Mouse (Mus musculus) limb, embryonic 14.5 days (tissue): Measurements from ENCODE around the gene Gpld1. TPM values are rescaled to one million over a fixed set of nuclear protein-coding genes. Genes with fewer than 3 reads are reported as not detected.

Experiments used
- ATAC-seq: fragments of 200-750 bp; cut with Nextera tagmentation; 2 replicates; pipeline ENCODE4 v1.8.0; 2017; ENCODE audit warnings: low read depth, moderate number of reproducible peaks, moderate TSS enrichment; ENCODE audit not compliant: low FRiP score
- DNase-seq: peaks from one replicate; pipeline ENCODE4 v3.0.0-alpha.2; 2015; ENCODE audit warnings: low spot score
- H3K27ac ChIP-seq: fragments of 300-500 bp; sonication (generic); replicated peaks from 2 replicates; pipeline ENCODE4 v1.5.1; 2014; ENCODE audit warnings: low read depth, mild to moderate bottlenecking, low read length, moderate library complexity, mixed read lengths
- H3K27me3 ChIP-seq: fragments of 300-500 bp; sonication (generic); 2 replicates; pipeline ENCODE4 v1.6.1; 2014; ENCODE audit warnings: low read length, mixed read lengths; ENCODE audit not compliant: control insufficient read depth, insufficient read depth
- H3K36me3 ChIP-seq: fragments of 300-500 bp; sonication (generic); 2 replicates; pipeline ENCODE4 v1.6.1; 2014; ENCODE audit warnings: mild to moderate bottlenecking, low read length, moderate library complexity, mixed read lengths; ENCODE audit not compliant: control insufficient read depth, insufficient read depth
- H3K4me1 ChIP-seq: fragments of 300-500 bp; sonication (generic); 2 replicates; pipeline ENCODE4 v1.6.1; 2014; ENCODE audit warnings: antibody characterized with exemption, low read length, mixed read lengths; ENCODE audit not compliant: control insufficient read depth, insufficient read depth
- H3K4me2 ChIP-seq: fragments of 300-500 bp; sonication (generic); replicated peaks from 2 replicates; pipeline ENCODE4 v1.6.1; 2014; ENCODE audit warnings: low read depth, mild to moderate bottlenecking, low read length, moderate library complexity; ENCODE audit not compliant: severe bottlenecking
- H3K4me3 ChIP-seq: fragments of 300-500 bp; sonication (generic); replicated peaks from 2 replicates; pipeline ENCODE4 v1.5.1; 2014; ENCODE audit warnings: low read length
- H3K9ac ChIP-seq: fragments of 300-500 bp; sonication (generic); 2 replicates; pipeline ENCODE4 v1.6.1; 2014; ENCODE audit warnings: mild to moderate bottlenecking, low read depth, low read length, moderate library complexity; ENCODE audit not compliant: severe bottlenecking
- H3K9me3 ChIP-seq: fragments of 300-500 bp; sonication (generic); 2 replicates; pipeline ENCODE4 v1.6.1; 2016; ENCODE audit warnings: low read length; ENCODE audit not compliant: control insufficient read depth
- POLR2A ChIP-seq: fragments of 200-500 bp; IDR thresholded peaks from 2 replicates; pipeline ENCODE4 v1.8.0; 2012; ENCODE audit warnings: inconsistent platforms, mild to moderate bottlenecking, moderate library complexity, borderline replicate concordance; ENCODE audit not compliant: insufficient read depth, insufficient read length; ENCODE audit errors: extremely low read depth
- WGBS: fragments of 180-500 bp; shearing (Covaris S2); extraction: QIAGEN DNeasy Blood & Tissue Kit; methylation state at CpG from one replicate; pipeline ENCODE4 v1.1.7; 2014; 5-methylcytosine and 5-hydroxymethylcytosine counted together
- polyA plus RNA-seq, 2 experiments: library from polyadenylated mRNA; depleted of rRNA in 1 of 2; stranded (reverse) in 1 of 2; unstranded in 1 of 2; fragments of >200 nt; fragmentation: Nextera tagmentation in 1 of 2; extraction: Ambion mirVana in 1 of 2; gene quantifications; 2 replicates each; pipeline versions ENCODE4 v1.2.1 to v1.2.3; 2012 to 2014

The Gpld1 gene
- polyA plus RNA-seq, 2 experiments = 2.4 to 3.5 TPM

GRCm38 (mm10) chr13:24993160-24993559, 50.2 kb downstream of the Gpld1 start:
- no peak for ATAC-seq

GRCm38 (mm10) chr13:24999538-24999937, 56.6 kb downstream of the Gpld1 start:
- Histone ChIP-seq H3K27me3 (no peaks in the 10 kb centered on the region), H3K4me1 (no peaks in the 10 kb centered on the region), H3K27ac (no peak overlapping the region), H3K9ac (no peak overlapping the region), H3K4me2 (no peak overlapping the region), H3K9me3 (no peaks in the 10 kb centered on the region), H3K36me3 (peaks cover 84% of the 10 kb centered on the region), H3K4me3 (no peak overlapping the region)
- no peak for TF ChIP-seq POLR2A
- WGBS = 86% methylated on average over 2 of the region's 2 CpGs
- no peak for ATAC-seq
- no peak for DNase-seq

More at GRCm38 (mm10) chr13:24993160-24993559, 50.2 kb downstream of the Gpld1 start:
- Histone ChIP-seq H3K9ac (no peak overlapping the region), H3K4me1 (no peaks in the 10 kb centered on the region), H3K36me3 (peaks cover 75% of the 10 kb centered on the region), H3K9me3 (no peaks in the 10 kb centered on the region), H3K27me3 (no peaks in the 10 kb centered on the region), H3K4me2 (no peak overlapping the region), H3K27ac (no peak overlapping the region), H3K4me3 (no peak overlapping the region)
- WGBS = 42% methylated on average over 2 of the region's 2 CpGs
- TF ChIP-seq POLR2A = no peak
- no peak for DNase-seq

DNA sequence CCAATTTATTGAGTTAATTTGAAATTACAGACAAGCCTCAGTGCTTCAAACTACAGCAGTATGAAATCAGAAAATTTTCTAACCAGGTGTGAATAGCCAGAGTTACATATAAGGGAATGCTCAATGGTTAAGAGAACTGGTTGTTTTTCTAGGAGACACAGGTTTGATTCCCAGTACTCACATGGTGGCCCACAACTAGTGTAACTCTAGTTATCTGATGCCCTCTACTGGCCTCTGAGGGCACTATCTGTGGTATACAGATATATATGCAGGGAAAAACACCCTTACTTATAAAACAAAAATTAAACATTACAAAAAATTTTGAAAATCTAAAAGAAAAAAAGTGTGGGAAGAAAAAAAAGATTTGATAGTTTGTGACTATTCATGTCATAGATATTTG, 60.0 kb downstream of the Gpld1 start:
- Histone ChIP-seq H3K36me3 (peaks cover 58% of the 10 kb centered on the region), H3K4me2 (no peak overlapping the region), H3K9me3 (no peaks in the 10 kb centered on the region), H3K27me3 (no peaks in the 10 kb centered on the region), H3K4me3 (no peak overlapping the region), H3K4me1 (no peaks in the 10 kb centered on the region), H3K9ac (no peak overlapping the region), H3K27ac (no peak overlapping the region)
- ATAC-seq (no peak), DNase-seq (no peak)
- TF ChIP-seq POLR2A = no peak

- Histone ChIP-seq H3K4me3 (no peak overlapping the region), H3K27ac (no peak overlapping the region), H3K9ac (no peak overlapping the region), H3K27me3 (no peaks in the 10 kb centered on the region), H3K36me3 (peaks cover 20% of the 10 kb centered on the region), H3K4me2 (no peak overlapping the region), H3K9me3 (no peaks in the 10 kb centered on the region), H3K4me1 (no peaks in the 10 kb centered on the region)
- DNase-seq (no peak), ATAC-seq (no peak)
- 82% methylated on average over 6 of the region's 8 CpGs for WGBS
- no peak for TF ChIP-seq POLR2A
Observed at GRCm38 (mm10) chr13:25007115-25007514, 64.2 kb downstream of the Gpld1 start.

DNA sequence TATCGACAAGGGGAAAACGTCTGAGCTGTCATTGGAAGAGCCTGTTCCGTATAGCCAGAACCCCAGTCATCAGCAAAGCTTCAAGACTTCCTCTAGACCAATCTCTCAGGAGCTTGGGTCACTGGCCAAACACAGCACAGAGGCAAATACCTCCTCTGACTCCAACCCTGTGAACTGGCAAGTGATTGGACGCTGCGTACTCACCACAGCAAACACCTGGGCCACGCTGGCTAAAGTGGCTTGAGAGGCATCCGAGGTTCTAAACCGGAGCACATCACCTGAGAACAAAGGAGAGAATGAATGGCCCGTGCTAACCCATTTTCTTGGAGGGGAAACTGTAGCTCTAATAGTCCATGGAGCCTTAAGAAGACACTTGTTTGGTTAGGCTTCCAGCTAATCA, 75.4 kb downstream of the Gpld1 start:
- H3K4me1 ChIP-seq = peaks cover 16% of the 10 kb centered on the region
- DNase-seq (no peak), ATAC-seq (no peak)
- no peak overlapping the region for H3K4me2 ChIP-seq
- TF ChIP-seq POLR2A = no peak
- no peaks in the 10 kb centered on the region for H3K27me3 ChIP-seq
- peaks cover 10% of the 10 kb centered on the region for H3K36me3 ChIP-seq
- no peak overlapping the region for H3K4me3 ChIP-seq
- 88% methylated on average over 9 of the region's 9 CpGs for WGBS
- no peak overlapping the region for H3K27ac ChIP-seq
- H3K9me3 ChIP-seq = no peaks in the 10 kb centered on the region
- H3K9ac ChIP-seq = no peak overlapping the region
